Mouse (Mus musculus): ENCODE data around the gene Tbata. TPM values are rescaled to one million over a fixed set of nuclear protein-coding genes. Genes with fewer than 3 reads are reported as not detected.

Gene Tbata
- total RNA-seq, 2 experiments from 2014 or later: not detected

Small RNA genes lying within 50 kb of the gene (microRNA-seq; reads per million reads assigned to microRNA genes)
- 0 reads per million in 2 experiments for gene Gm44308

Other genes with a start within 250 kb of the Tbata start
- 1 to 10 TPM; 1.3 to 2.6 TPM for gene Pcbd1, start 82.6 kb upstream of the Tbata start, total RNA-seq (2021)
- gene Sgpl1, start 24.3 kb upstream of the Tbata start, total RNA-seq (2021): 10 to 100 TPM; 11.3 to 14.6 TPM
- gene Adamts14, start 101.5 kb downstream of the Tbata start, total RNA-seq (2021): 1 to 10 TPM; 3.7 to 4.2 TPM
- not detected for gene Prf1, start 125.9 kb downstream of the Tbata start, total RNA-seq (2021)
- 10 to 100 TPM; 15.2 to 17.7 TPM for gene Pald1, start 211.6 kb downstream of the Tbata start, total RNA-seq (2021)
- gene Nodal, start 246.0 kb downstream of the Tbata start, total RNA-seq (2021): under 1 TPM in 1 of 2 experiments, not detected in 1; 0.10 TPM

Measured in gastrocnemius, postnatal 14 days (tissue).